In the genomic region with DNA sequence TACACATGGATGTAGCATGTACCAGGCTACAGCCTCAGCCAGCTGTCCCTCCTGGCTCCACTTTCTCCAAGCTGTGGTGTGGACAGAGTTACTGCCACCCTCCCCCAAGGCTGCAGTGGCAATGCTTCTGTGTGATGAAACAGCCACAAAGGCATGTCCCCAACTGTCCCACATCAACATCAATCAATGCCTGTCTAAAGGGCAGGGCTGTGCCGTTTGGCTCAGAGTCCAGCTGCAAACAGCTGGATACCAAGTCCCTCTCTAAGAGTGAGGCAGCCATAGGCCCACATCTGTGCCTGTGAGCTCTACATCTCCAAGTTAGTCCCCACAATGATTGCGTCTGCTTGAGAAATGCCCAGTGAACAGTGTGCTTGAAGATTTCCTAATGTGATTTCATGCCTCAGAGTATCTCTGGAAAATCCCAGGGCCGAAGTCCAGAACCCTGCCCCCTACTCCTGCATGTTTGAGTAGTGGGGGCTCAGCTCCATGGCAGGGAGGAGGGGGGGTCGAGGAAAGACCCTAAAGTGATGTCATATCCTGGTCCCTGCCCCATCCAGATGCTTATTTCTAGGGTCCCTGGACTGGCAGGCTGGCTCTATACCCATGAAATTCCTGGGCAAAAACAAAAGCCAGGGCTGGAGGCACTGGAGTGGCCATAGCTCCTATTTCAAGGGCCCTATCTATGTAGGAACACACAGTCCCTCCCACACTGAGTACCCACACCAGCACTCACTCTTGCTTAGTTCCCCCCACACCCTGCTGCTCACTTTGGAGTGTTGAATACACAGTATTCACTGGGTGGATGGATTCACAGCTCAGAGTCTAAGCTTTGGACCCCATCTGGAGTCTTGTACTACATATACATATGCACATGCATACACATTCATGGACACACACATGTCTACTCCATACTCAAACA, we compare ENCODE assay signal across 8 mouse cellular contexts. TPM values are rescaled to one million over a fixed set of nuclear protein-coding genes. Genes with fewer than 3 reads are reported as not detected.
DNase-seq lines count a peak whose midpoint lies in the region; ATAC-seq and TF ChIP-seq lines count a peak whose summit lies in the region.

No protein-coding gene starts in this region.

- no peak overlapping the region for H3K4me2 ChIP-seq in hindbrain, embryonic 14.5 days (replicated peaks)
- peak overlapping the region; percentile 44 for H3K4me2 ChIP-seq in liver, postnatal 0 days (ENCODE audit: low read depth, low read length)

- TF ChIP-seq EP300 in liver, postnatal 0 days (IDR thresholded peaks at IDR 0.05; ENCODE audit: low read depth), result peak; percentile 65

- 23% methylated on average over 4 of the region's 4 CpGs for WGBS in hindbrain, embryonic 14.5 days
- WGBS in liver, postnatal 0 days (ENCODE audit: insufficient replicate concordance), result 36% methylated on average over 4 of the region's 4 CpGs

- no peak overlapping the region for H3K9ac ChIP-seq in hindbrain, embryonic 14.5 days
- H3K9ac ChIP-seq in liver, postnatal 0 days (replicated peaks), result peak overlapping the region; percentile 50; the same call in 1 of the 2 replicates

- no peak overlapping the region; the same call in 1 of the 2 replicates for H3K27ac ChIP-seq in hindbrain, embryonic 14.5 days
- H3K27ac ChIP-seq in liver, postnatal 0 days (ENCODE audit: low read depth), result peak overlapping the region; percentile 84

- ATAC-seq in hindbrain, embryonic 14.5 days (ENCODE audit: low FRiP score), result 0 out of 2 replicates have a peak, but pooled peaks have one; percentile 25
- peak; percentile 70 for ATAC-seq in liver, postnatal 0 days

- H3K9me3 ChIP-seq in hindbrain, embryonic 14.5 days (ENCODE audit: control insufficient read depth, low read length), result no peaks in the 10 kb centered on the region
- H3K9me3 ChIP-seq in liver, postnatal 0 days (ENCODE audit: low read length), result no peaks in the 10 kb centered on the region

- no peaks in the 10 kb centered on the region for H3K4me1 ChIP-seq in hindbrain, embryonic 14.5 days (replicated peaks; ENCODE audit: control insufficient read depth, insufficient read depth, low read length)
- peaks cover 13% of the 10 kb centered on the region for H3K4me1 ChIP-seq in liver, postnatal 0 days (ENCODE audit: insufficient read depth)

- no peak overlapping the region for H3K4me3 ChIP-seq in hindbrain, embryonic 14.5 days (replicated peaks; ENCODE audit: low read length)
- no peak overlapping the region for H3K4me3 ChIP-seq in liver, postnatal 0 days (ENCODE audit: low read depth, low read length)

- H3K27me3 ChIP-seq in hindbrain, embryonic 14.5 days (ENCODE audit: control insufficient read depth, insufficient read depth, low read length), result no peaks in the 10 kb centered on the region
- no peaks in the 10 kb centered on the region for H3K27me3 ChIP-seq in liver, postnatal 0 days (ENCODE audit: insufficient read depth, low read length)

- no peak for TF ChIP-seq CTCF in liver, postnatal 0 days (IDR thresholded peaks at IDR 0.05; ENCODE audit: low read depth)

- no peaks in the 10 kb centered on the region for H3K36me3 ChIP-seq in hindbrain, embryonic 14.5 days (replicated peaks; ENCODE audit: control insufficient read depth, insufficient read depth)
- no peaks in the 10 kb centered on the region for H3K36me3 ChIP-seq in liver, postnatal 0 days (replicated peaks; ENCODE audit: insufficient read depth, low read length)

- DNase-seq in embryo, embryonic 10 days (ENCODE audit: low spot score), result peak; percentile 47
- DNase-seq in embryo, embryonic 9.5 days (ENCODE audit: extremely low spot score), result no peak
- peak; percentile 82 for DNase-seq in MN1 (ENCODE audit: low spot score)
- no peak for DNase-seq in hindbrain, embryonic 14.5 days (ENCODE audit: low spot score)
- DNase-seq in liver, postnatal 0 days, result peak; percentile 68
- DNase-seq in cerebellum, postnatal 14 days, result no peak
- no peak for DNase-seq in right cerebral cortex, postnatal 10 days (ENCODE audit: low spot score in 2 of 2)
- DNase-seq in cerebellum, postnatal 36 days, result no peak

RNA-seq across cellular contexts. Expression of a gene that starts 49.6 kb away (rescaled TPM):
- 38.6 and 51.2 TPM in 2 replicates for polyA plus RNA-seq in hindbrain, embryonic 14.5 days (2014; fragmentation: Nextera tagmentation; extraction: Ambion mirVana)
- 137 and 167 TPM in 2 replicates for polyA plus RNA-seq in liver, postnatal 0 days (2015; fragmentation: Nextera tagmentation; extraction: Ambion mirVana)

Comparison
In these comparisons a context has a peak if more than half of its experiments do, and no peak if none do; other contexts are left out.
1. DNase-seq: peak in embryo, embryonic 10 days (single experiment), MN1 (single experiment) and liver, postnatal 0 days (single experiment); none in embryo, embryonic 9.5 days (single experiment), hindbrain, embryonic 14.5 days (single experiment), cerebellum, postnatal 14 days (0 of 2), right cerebral cortex, postnatal 10 days (0 of 2) and cerebellum, postnatal 36 days (0 of 2).